Mouse (Mus musculus): ENCODE data around the gene Zfand2b.
A peak's percentile ranks its signal among the peaks of the same experiment; 100 is the strongest.

Zfand2b gene

GRCm38 (mm10) chr1:75168472-75169464 is at the start of gene Zfand2b:
TSS of gene Zfand2b (plus strand) at chr1:75168646.
- peak; percentile 99 for DNase-seq

GRCm38 (mm10) chr1:75122211-75122610 is 46.2 kb upstream of the Zfand2b start:
- DNase-seq = peak; percentile 51 to 58

GRCm38 (mm10) chr1:75124346-75125321 is 43.8 kb upstream of the Zfand2b start, which contains the start of gene Nhej1:
TSS of gene Nhej1 (minus strand) at chr1:75125200.
- DNase-seq = peak; percentile 97

- peak in 1 of 2 experiments; percentile 13 for DNase-seq
Observed at GRCm38 (mm10) chr1:75125418-75125817, 43.0 kb upstream of the Zfand2b start.

GRCm38 (mm10) chr1:75128641-75129040 is 39.8 kb upstream of the Zfand2b start:
- DNase-seq = no peak

GRCm38 (mm10) chr1:75133421-75134207 is 34.8 kb upstream of the Zfand2b start, which contains the start of gene Slc23a3:
TSS of gene Slc23a3 (minus strand) at chr1:75133890.
- no peak for DNase-seq

GRCm38 (mm10) chr1:75136293-75136692 is 32.2 kb upstream of the Zfand2b start:
- no peak for DNase-seq

GRCm38 (mm10) chr1:75136730-75137129 is 31.7 kb upstream of the Zfand2b start:
- DNase-seq = no peak

GRCm38 (mm10) chr1:75138448-75138847 is 30.0 kb upstream of the Zfand2b start:
- DNase-seq = no peak

- DNase-seq = no peak
Observed at GRCm38 (mm10) chr1:75140601-75141190, 27.8 kb upstream of the Zfand2b start.

GRCm38 (mm10) chr1:75141486-75142190 is 26.8 kb upstream of the Zfand2b start:
- DNase-seq = peak; percentile 69 to 73

GRCm38 (mm10) chr1:75142301-75143261 is 25.9 kb upstream of the Zfand2b start, which contains the start of the genes Cnppd1 and Retreg2:
TSS of gene Cnppd1 (minus strand) at chr1:75142711.
TSS of gene Retreg2 (plus strand) at chr1:75142778.
- peak; percentile 96 to 97 for DNase-seq

GRCm38 (mm10) chr1:75145589-75145988 is 22.9 kb upstream of the Zfand2b start:
- DNase-seq = no peak

- no peak for DNase-seq
Observed at GRCm38 (mm10) chr1:75147411-75148135, 20.9 kb upstream of the Zfand2b start.

GRCm38 (mm10) chr1:75148727-75149126 is 19.7 kb upstream of the Zfand2b start:
- no peak for DNase-seq

- no peak for DNase-seq
Observed at GRCm38 (mm10) chr1:75155837-75156236, 12.6 kb upstream of the Zfand2b start.

- no peak for DNase-seq
Observed at GRCm38 (mm10) chr1:75158990-75159389, 9.5 kb upstream of the Zfand2b start.

GRCm38 (mm10) chr1:75159540-75160255 is 8.7 kb upstream of the Zfand2b start:
- DNase-seq = no peak
